Mouse (Mus musculus): ENCODE data around the gene Glrx2.
A peak's percentile ranks its signal among the peaks of the same experiment; 100 is the strongest.
"Not testable (repeated sequence)": the region's sequence is repeated elsewhere in the genome, so short reads cannot be mapped to it uniquely, and the experiment has no call there.

Gene Glrx2

DNA sequence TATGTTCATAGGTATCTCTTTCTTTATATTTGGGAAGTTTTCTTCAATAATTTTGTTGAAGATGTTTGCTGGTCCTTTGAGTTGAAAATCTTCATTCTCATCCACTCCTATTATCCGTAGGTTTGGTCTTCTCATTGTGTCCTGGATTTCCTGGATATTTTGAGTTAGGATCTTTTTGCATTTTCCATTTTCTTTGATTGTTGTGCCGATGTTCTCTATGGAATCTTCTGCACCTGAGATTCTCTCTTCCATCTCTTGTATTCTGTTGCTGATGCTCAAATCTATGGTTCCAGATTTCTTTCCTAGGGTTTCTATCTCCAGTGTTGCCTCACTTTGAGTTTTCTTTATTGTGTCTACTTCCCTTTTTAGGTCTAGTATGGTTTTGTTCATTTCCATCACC lies at the start of gene Glrx2:
Gene Glrx2, plus strand, starts transcription at position 301 of the 400 bp plus-strand sequence.
- not testable (repeated sequence) for DNase-seq (ENCODE audit: extremely low read depth, low read depth, low spot score)

DNA sequence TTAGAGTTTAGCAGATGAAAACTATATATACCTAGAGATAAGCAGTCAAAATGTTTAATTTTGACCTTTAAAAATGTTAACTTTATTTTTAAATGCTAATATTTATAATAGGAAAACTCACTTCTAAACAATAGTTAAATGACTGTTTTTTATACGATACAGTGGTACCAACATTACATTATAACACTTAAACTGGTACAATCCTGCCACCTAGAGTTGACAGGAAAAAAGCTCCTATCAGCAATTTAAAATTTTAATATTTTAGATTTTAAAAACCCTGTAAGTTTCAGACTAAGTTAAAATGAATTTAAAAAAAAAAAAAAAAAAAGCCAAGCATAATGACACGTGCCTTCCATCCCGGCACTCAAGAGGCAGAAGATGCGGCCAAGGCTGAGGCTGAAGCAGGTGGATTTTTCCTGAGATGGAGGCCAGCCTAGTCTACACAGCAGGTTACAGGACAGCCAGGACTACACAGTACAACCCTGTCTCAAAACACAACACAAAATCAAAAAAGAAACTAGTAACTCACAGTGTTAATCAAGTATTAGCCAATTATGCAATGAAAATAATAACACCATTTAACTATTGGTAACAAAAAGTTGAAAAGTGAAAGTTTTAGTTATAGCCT lies 40.3 kb upstream of the Glrx2 start:
- DNase-seq (ENCODE audit: extremely low read depth, low read depth, low spot score) = no peak

DNA sequence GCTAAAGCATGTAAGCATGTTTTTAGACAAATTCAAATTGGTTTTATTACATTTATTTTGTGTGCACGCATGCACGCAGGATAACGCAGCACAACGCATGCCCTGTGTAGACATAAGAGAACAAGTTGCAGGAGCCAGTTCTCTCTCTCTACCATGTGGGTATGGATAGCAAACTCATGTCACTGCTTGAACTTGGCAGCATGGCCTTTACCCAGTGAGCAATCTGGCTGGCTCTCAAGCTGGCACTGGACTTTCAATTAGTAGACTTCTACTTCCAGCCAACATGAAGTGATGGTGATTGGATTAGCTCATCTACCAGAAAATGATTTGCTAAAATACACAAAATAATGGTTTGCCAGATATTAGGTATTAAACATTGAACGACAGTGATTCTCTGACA lies 35.0 kb upstream of the Glrx2 start:
- peak; percentile 67 for DNase-seq (ENCODE audit: extremely low read depth, low read depth, low spot score)

DNA sequence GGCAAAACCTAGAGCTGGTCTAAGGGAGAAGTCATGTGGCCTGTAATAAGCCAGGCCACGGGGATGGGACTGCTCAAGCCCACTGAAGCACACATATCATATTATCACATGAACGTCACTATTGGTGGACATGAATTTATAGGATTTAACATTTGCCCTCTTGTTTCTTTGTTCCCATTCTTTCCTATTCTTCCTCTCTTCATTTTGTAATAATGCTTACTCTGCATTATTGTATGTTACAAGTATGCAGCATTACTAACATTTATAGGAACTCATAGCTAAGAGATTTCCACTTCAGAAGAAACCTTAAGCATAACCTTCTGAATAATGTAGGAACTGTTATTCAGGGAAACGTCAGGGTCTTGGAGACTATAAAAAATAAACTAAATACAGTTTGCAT lies 31.3 kb upstream of the Glrx2 start:
- no peak for DNase-seq (ENCODE audit: extremely low read depth, low read depth, low spot score)

DNA sequence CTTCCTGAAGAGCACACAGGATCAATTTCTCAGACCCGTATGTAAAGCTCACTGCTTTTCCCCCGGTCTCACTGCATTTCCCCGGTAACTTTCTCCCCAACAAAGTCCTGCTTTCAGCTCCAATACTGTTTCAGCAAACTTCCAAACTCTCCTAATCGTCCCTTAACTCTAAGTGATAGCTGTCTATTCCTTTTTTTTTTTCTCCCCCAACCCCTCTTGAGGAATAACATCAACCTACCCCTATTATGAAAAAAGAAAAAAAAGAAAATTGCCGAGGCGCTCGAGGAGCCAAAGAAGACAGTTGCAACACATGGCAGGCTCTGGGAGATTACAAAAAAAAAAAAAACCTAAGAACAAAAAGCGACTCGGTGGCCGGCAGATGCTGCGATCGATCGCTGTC lies 14.4 kb upstream of the Glrx2 start:
- DNase-seq (ENCODE audit: extremely low read depth, low read depth, low spot score) = no peak

DNA sequence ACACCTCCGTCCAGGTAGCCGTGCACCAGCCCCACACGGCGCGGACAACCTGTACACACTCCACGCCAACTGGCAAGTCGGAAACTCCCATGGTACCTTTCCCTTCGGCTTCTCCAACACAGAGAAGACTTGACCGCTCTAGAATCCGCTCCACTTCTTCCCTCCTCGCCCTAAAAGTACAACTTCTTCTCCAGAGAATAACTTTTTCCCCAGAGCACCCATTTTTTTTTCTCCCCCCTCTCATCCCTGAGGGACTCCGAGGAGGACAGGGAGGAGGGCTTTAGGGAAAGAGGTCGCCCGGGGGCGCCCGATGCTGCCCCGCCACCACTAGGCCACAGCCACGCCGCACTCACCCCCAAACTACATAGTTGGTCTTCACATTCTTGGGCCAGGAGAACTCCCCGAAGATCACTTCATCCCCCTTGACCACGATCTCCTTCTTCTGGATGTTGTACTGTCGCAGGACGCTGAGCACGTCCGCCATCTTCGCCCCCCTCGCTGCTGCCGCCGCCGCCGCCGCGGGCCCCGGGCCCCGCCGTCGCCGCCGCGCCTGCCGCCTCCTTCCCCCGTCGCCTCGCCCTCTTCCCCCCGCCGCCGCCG lies 13.9 kb upstream of the Glrx2 start:
- DNase-seq (ENCODE audit: extremely low read depth, low read depth, low spot score) = no peak

DNA sequence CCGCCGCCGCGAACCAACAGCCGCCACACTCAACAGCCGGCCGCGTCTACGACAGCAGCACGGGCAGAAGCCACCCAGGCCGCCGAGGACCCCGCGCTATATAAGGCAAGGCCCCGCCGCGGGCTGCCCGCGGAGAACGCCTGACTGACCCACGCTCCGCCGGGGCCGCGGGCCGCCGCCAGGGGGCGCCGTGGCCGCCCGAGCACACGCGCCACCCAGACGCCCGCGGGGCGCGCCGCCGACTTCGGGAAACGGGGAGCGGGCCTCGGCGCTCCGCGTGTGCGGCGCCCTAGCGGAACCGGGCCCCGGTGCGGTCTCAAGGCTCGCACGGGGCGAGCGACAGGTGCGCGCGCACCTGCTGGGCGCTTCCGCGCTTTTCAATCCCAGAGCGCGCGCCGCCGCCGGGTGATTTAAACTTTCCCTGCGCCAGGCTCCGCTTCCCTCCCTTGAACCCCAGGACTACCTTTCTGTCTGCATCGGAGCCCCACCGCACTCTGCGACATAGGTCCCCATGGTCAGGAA lies 13.3 kb upstream of the Glrx2 start, which contains the start of gene Cdc73:
Gene Cdc73, minus strand, starts transcription at position 153 of the 522 bp plus-strand sequence.
- no peak for DNase-seq (ENCODE audit: extremely low read depth, low read depth, low spot score)

DNA sequence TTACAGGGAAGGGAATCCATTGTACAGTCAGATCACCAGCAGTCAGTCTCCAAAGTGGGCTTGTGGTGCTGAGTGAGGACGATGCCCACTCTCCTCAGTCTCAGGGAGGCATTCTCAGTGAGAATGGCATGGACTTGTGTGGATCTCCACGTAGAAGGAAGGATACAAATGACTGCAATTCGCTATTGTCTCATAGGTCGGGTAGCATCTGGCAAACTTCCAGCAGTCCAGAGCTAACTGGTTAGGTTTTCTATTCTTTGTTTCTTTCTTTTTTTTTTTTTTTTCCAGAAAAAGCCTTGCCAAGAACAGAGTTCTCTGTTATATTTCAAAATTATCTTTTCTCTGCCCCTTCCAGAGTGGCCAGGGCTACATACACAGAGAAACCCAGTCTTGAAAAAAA lies 9.1 kb upstream of the Glrx2 start:
- DNase-seq (ENCODE audit: extremely low read depth, low read depth, low spot score) = no peak

DNA sequence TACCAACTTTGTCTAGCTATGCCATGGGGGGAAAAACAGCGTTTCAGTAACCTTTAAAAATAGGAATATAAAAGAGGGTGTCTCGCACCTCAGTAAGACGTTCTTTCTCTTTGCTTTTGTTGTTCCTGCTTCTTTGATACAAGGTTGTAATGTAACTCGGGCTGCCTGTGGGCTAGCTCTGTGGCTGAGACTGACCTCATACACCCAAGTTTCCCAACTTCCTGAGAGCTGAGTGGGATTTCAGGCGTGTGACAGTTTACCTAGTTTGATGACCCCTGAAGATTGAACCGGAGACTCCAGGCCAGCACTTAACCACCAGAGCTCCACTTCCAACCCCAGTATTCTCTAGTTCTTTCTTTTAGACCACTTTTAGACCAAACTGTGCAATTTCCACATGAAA lies 7.8 kb upstream of the Glrx2 start:
- DNase-seq (ENCODE audit: extremely low read depth, low read depth, low spot score) = no peak

DNA sequence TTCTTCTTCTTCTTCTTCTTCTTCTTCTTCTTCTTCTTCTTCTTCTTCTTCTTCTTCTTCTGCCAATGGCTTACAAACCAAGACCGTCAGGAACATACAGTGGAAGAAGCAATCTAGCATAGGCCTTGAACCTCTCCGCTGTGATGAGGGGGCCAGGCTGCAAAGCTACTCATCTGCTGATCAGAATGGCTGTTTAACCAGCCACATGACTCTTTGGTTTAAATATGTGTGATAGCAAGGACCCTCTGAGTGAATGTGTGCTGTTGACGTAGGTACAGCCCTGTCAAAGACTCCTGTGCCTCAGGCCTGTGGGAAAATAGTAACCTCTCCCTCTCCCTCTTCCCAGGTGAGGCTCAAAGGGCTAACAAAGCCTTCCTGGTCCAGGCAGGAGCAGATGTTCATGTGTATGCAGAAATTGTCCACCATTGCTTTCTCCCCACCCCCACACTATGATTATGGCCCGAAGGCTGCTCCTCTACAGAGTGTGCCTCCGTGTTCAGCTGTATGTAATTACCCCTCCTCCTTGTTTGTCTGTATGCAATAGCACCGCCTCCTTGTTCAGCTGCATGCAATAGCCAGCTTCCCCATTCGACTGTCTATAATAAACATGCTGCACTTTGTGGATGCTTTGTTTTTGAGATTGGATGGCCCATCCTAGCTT lies 6.0 kb upstream of the Glrx2 start:
- no peak for DNase-seq (ENCODE audit: extremely low read depth, low read depth, low spot score)

DNA sequence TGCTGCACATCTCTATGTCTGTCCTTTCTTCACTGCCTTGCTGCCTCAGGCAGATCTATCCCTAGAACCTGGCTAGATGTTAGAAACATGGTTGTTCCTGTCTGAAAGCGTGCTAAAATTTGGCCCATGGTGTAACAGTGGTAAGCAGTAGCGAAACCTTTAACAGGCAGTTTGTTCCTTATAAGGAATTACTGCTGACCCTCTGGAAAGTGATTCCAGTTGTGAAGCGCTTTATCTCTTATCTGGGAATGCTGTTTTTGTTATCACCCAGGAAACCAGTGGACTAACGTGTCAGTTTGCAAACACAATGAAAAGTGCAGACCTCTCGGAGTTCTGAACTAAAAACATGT lies 5.5 kb upstream of the Glrx2 start:
- DNase-seq (ENCODE audit: extremely low read depth, low read depth, low spot score) = no peak

DNA sequence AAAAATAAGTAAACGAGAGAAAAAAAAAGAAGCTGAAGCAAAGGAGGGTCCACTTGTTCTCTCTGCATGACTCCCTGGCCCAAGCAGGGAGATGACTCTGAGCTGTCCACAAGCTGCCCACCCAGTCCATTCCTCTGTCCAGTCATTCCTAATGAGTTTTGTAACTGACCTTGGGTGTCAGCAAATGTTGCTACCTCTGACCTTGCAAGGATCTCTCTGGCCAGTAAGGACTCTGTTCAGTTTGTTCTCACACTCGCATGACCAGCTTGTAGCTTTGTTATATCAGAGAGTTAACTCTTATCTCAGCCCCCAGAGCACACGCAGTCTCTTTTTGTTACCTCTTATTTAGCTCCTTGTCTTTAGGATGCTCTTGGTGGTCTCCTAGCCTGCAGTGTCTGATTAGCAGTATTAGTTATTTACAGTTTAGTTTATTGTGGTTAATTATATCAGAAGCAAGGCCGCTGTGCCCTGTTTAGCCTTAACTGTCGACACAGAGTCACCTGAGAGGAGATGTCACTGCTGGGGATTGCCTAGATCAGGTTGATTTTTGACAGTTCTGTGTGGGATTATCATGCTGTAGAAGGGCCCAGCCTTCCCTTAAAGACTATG lies 8.4 kb downstream of the Glrx2 start:
- no peak for DNase-seq (ENCODE audit: extremely low read depth, low read depth, low spot score)

DNA sequence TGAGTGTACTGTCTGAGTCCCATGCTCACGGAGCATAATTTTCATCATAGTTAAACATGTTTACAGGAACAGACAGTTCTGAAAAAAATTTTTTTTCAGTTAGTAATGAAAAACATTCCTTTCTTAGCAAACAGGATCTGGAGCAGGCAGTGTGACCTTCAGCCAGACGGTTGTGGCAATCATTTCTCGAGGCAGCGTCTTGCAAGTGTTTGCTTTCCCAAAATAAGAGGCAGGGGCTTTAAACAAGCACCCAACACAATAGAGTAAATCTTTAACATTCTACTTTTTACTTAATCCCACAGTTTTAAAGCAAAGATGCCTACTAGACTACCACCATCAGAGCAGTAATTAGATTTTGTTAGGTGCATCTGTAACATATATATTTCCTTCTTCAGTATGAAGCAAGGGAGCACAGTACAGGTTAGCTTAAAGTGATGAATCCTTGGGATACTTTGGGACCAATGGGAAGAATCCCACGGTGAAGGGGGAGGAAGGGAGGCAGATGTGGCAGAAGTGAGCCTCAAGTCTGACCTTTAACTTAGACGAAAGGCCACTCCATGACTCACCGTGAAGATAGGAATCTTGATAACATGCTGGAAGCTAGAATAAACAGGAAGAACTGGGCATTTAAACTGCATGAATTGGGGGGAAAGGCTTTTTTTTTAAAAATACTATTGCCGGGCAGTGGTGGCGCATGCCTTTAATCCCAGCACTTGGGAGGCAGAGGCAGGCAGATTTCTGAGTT lies 11.7 kb downstream of the Glrx2 start:
- no peak for DNase-seq (ENCODE audit: extremely low read depth, low read depth, low spot score)

DNA sequence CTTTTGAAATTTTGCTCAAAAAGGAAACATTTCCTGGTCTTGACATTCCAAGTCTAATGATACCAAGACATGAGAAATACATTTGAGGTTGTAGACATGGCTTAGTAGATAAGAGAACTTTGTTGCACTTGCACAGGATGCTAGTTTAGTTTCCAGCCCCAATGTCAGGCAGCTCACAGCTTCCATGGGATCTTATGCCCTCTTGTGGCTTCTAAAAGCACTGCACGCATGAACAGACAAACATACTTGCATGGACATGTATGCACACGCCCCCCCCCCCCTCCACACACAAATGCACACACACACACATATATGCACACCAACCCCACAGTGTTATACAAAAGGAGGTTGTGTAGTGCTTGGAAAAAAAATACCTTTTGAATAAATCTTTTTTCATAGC lies 14.8 kb downstream of the Glrx2 start:
- DNase-seq (ENCODE audit: extremely low read depth, low read depth, low spot score) = no peak

DNA sequence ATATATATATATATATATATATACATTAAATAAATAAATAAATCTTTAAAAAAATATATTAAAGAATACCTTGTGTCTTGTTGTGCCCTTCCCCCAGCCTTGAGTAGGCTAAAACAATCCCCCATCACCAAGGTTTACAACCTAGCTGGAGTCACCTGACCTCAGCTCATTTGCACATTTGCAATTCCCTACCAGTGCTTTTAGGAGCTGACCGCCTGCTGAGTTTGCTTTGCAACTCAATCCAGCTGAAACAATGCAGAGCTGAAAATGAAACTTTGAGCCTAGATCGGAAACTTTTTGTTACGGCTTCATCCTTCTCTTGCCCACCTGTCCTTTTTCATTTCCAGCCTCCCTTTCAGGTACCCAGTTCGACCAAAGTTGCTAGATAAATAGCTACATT lies 15.6 kb downstream of the Glrx2 start:
- no peak for DNase-seq (ENCODE audit: extremely low read depth, low read depth, low spot score)

DNA sequence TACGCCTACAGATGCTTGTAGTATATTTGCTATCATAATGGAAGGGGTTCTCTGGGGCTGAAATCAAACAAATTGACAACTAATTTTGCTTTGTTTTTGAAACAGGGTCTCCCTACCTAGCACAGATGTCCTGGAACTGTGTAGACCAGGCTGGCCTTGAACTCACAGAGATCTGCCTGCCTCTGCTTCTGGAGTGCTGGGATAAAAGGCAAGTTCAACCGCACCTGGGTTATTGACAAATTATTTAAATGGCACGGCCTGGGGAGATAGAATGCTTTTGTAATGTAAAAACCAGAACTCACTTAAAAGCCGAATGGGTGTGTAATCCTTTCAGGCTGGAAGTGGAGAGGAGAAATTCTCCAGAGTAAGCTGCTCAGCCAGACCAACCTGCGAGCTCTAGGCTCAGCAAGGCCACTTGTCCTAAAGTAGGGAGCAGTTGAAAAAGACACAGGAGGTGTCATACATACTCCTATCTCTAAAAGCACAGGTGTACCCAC lies 17.8 kb downstream of the Glrx2 start:
- DNase-seq (ENCODE audit: extremely low read depth, low read depth, low spot score) = no peak

DNA sequence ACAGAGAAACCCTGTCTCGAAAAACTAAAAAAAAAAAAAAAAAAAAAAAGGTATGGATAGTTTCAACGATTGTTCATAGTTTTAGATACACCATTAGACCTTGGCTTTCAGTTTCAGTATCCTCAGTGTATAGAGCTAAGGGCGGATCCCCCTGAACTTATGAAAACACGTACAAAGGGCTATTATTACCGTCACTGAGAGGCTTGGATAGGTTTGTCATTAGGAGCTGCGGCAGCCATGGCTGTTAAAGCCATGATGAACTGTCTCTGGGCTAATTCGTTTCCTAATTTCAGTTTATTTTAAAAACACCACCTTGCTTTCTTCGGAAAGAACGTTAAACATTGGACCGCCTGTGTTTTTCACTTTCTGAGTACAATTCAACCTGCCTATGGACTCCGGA lies 22.7 kb downstream of the Glrx2 start:
- DNase-seq (ENCODE audit: extremely low read depth, low read depth, low spot score) = no peak

DNA sequence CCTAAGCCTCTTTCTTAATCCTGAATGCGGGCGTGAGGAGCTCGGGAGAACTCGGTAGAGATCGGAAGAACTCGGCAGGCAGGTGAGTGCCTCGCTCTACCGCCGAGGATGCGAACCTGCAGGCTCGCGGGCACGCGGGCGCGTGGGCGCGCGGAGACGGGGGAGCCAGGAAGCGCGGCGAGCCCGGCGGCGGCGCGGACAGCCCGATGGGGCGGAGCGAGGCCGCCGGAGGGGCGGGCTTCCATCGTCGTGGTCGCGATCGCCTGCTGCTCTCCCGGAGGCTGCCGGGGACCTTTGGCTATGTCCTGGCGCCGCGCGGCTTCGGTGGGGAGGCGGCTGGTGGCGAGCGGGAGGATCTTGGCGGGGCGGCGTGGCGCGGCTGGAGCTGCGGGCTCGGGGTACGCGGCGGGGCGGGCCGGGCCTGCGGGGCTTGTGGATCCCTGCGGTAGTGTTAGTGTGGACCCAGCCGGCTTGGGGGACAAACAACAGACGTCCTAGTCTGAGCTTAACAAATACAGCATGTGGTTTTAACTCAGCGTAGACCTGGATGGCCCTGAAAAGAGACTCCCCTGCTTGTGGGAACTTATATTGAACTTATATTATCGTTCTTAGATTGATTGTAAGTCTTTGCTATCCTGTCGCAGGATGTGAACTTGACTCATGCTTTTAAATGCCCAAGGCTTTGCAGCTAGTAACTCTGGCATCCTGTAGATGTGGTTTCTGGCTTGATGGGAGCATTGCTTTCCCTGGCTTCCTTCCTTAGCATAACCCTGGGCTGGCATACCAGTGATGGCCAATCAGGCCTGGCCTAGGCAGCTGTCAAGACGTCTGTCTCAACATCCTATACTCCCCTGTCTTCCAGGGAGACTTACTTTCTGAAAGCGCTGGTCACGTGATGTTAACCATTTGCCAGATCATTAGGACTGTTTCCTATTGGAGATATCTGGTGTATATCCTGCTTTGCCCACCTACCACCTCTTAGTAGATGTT lies 23.5 kb downstream of the Glrx2 start:
- peak; percentile 25 for DNase-seq (ENCODE audit: extremely low read depth, low read depth, low spot score)

DNA sequence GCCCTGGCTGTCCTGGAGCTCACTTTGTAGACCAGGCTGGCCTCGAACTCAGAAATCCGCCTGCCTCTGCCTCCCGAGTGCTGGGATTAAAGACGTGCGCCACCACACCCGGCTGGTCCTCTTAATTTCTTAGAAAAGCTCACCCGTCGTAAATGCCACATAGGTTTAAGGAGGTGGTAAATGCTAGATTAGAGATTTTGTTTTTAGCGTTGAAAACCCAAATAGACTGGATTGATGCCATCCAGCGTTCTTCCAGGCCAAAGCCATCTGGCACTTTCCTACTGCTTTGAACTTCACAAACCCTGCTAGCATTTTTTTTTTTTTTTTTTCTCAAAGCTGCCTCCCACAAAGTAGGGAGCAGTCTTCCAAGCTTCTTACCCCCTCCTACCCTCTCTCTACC lies 24.4 kb downstream of the Glrx2 start:
- DNase-seq (ENCODE audit: extremely low read depth, low read depth, low spot score) = no peak

DNA sequence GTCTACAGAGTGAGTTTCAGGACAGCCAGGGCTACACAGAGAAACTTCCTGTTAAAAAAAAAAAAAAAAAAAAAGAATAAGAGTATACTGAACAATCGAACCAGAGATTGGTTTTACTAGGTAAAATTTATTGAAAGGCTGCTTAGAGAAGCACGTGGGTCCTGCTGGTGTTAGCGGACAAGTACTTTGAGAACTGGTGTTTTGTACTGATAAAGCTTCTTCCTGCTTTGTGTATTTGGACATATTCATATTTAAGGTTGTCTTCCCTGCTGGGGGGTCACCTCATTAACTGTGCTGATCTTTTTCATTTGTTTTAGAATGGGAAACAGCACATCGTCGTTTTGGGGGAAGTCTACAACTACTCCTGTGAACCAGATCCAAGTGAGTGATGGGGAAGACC lies 25.2 kb downstream of the Glrx2 start:
- DNase-seq (ENCODE audit: extremely low read depth, low read depth, low spot score) = no peak
